Mouse (Mus musculus): ENCODE data around the gene Zfp943. TPM values are rescaled to one million over a fixed set of nuclear protein-coding genes. Genes with fewer than 3 reads are reported as not detected.

The Zfp943 gene
- polyA plus RNA-seq (2012; rRNA removed): 3.9 and 4.3 TPM in 2 replicates

GRCm38 (mm10) chr17:21962107-21962907 is at the start of gene Zfp943, which contains the start of gene Zfp942:
Zfp943 (plus strand) TSS chr17:21962552.
Zfp942 (minus strand) TSS chr17:21962464.

Other genes with a start within 250 kb of the Zfp943 start
- gene Zfp229, start 231.8 kb upstream of the Zfp943 start, polyA plus RNA-seq (2012; rRNA removed): 1.0 TPM in 2 replicates
- 0.87 and 0.94 TPM in 2 replicates for gene Zfp820, start 116.8 kb upstream of the Zfp943 start, polyA plus RNA-seq (2012; rRNA removed)
- 1.1 TPM in 2 replicates for gene Zfp995, start 52.6 kb upstream of the Zfp943 start, polyA plus RNA-seq (2012; rRNA removed)
- gene Zfp942, start 88 bp upstream of the Zfp943 start, polyA plus RNA-seq (2012; rRNA removed): 3.5 and 3.7 TPM in 2 replicates
- 0.23 and 0.31 TPM in 2 replicates for gene Zfp947, start 203.6 kb downstream of the Zfp943 start, polyA plus RNA-seq (2012; rRNA removed)